Mouse (Mus musculus) right cerebral cortex, postnatal 25 days (tissue): Measurements from ENCODE around the gene Trim69.

Experiments
- DNase-seq: peaks from one replicate; pipeline ENCODE4 v3.0.0; 2022

Trim69 gene

GRCm38 (mm10) chr2:122153681-122154365, 6.7 kb upstream of the Trim69 start:
- no peak for DNase-seq

GRCm38 (mm10) chr2:122154479-122154878, 6.0 kb upstream of the Trim69 start:
- DNase-seq: no peak

DNA sequence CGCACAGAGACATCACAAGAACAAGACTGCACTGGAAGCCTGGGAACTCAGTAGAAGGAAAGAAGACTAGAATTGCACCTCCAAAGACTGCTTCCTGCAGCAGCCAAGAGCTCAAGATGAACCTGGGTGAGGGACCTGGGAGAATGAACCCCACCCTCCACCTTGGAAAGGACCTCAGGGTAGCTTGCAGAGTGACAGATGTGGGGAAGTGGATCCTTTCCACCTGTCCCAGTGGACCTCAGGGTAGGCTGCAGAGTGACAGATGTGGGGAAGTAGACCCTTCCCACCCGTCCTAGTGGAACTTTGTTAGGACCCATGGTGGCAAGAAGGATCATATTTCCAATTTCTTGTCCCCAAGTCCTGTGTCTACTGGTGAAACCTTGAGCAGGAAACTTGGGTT, 5.2 kb upstream of the Trim69 start:
- DNase-seq: no peak

GRCm38 (mm10) chr2:122156051-122156700, 4.3 kb upstream of the Trim69 start:
- no peak for DNase-seq

DNA sequence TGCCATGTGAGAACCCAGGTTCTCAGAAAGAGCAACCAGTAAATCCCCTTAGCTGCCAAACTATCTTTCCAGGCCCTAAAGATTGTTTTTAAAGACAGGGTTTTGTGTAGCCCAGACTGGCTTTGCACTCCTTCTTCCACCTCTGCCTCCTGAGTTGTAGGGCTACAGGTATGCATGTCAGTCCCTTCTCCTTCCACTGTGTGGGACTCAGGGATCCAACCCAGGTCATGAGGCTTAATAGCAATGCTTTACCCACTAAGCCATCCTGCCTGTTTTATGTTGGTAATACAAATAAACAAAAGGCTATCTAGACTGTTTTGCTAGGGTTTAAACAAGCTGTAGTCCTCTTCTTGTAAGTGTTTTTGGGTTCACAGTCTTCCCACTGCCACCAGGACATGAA, 2.9 kb upstream of the Trim69 start:
- no peak for DNase-seq

GRCm38 (mm10) chr2:122158362-122158802, 2.1 kb upstream of the Trim69 start:
- no peak for DNase-seq

DNA sequence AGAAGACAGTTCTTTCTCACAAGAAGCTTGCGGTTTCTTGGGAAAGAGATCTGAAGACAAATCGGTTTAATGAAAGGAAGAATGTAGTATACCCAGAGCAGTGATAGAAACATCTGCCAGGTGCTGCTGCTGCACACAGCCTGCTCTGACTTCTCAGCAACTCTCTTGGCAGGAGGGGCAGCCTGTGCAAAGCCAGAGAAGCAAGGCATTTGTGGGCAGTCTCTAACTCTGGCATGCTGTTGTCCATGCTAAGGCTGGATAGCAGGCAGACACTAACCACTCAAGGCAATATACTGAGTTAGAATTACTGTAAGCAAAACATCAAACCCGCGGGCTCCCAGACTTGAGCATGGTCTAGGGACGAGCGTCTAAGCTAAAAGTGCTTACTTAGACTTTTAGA, 833 bp upstream of the Trim69 start:
- DNase-seq: no peak

- no peak for DNase-seq
These were observed 1.0 kb downstream of the Trim69 start for GRCm38 (mm10) chr2:122161542-122161941.

- DNase-seq: no peak
These were observed 2.0 kb downstream of the Trim69 start for GRCm38 (mm10) chr2:122162529-122162928.

- peak; percentile 16 for DNase-seq
These were observed 3.1 kb downstream of the Trim69 start for GRCm38 (mm10) chr2:122163430-122164195.

DNA sequence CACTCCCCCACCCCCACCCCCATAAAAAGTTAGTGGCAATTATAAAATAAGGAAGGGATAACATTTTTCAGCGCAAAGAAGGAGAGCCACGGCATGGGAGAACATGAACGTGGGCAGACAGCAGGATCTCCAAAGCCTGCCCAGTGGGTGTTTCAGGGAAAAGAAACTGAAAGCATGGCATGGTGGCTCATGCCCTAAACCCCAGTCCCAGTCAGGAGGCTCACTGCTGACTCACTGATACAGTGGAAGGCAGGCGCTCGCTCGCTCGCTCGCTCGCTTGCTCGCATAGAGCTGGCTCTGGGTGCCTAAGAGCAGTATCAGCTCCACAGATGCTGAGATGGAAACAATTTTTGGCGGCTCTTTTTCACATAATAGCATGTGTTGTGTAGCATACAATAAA, 3.8 kb downstream of the Trim69 start:
- DNase-seq: peak; percentile 9

DNA sequence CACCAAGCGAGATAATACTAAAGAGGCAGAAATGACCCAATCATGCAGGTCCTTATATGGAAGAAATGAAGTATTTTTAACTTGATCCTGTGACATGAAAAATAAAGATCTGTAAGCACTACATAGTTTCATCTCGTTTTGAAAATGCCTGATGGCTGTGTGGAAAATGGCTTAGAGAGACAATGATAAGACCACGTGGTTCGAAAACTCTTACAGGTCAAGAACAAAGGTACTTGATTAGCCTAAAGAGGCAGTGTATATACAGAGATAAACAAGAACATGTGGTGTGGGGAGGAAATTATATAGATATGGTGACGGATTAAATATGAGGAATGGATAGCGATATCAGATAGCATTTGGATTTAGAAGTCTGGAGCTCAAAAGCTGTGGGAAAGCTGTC, 10.8 kb downstream of the Trim69 start:
- DNase-seq: no peak

DNA sequence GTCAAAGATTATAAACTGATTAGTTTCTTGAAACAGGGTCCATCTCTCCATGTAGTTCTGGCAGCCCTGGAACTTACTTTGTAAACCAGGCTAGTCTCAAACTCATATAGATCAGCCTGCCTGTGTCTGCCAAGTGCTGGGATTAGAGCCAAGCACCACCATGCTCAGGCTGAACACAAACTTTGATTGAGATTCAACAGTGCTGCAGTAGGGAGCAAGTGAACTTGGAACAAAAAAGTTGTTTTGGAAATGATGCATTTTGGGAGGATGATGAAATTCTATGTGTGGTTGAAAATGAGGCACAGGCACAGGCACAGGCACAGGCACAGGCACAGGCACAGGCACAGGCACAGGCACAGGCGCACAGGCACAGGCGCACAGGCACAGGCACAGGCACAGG, 11.7 kb downstream of the Trim69 start:
- DNase-seq: no peak

DNA sequence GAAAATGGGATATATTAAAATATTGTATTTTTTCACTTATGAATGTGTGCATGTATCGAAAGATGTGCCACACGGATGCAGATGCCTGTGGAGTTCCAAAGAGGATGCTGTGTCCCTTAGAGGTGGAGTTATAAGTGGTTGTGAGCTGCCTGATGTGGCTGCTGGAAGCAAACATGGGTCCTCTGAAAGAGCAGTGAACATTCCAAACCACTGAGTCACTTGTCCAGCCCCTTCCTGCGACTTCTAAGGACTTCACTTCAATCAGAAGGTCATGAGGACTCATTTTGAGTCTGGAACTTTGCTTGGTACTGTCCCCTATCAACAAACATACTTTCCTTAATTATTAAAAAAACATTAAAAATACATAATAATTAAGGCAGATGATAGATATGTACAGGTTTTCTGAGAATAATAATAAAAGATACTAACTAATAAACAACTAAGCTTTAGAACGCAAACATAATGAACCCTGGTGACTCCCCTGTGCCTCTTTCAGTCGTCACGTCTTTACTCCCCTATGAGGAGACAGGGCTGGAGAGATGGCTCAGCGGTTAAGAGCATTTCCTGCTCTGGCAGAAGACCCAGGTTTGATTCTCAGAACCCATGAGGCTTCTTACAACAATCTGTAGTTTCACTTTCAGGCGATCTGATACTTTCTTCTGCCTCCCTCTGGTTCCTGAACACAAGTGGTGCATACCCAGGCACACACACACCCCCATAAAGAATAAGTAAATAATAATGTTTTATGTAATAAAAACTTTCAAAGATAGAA, 19.7 kb downstream of the Trim69 start:
- DNase-seq: no peak

DNA sequence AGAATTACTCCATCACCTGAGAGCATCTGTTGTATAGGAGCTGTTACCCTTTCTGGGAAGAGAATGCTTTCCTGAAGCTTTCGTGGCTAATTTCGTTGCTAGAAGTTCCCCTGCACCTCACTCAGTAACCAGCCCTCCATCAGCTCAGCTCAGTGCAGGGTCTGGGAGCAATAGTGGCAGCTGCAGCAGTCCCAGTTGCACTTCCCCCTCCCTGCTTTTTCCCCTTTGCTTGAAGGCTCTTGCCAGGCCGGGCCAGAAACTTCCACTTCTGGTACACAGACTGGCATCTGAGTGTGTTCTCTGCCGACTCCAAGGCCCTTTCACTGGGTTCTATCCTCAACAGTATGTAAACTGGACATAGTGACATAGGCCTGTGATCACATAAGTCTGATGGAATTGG, 24.6 kb downstream of the Trim69 start:
- DNase-seq: no peak

DNA sequence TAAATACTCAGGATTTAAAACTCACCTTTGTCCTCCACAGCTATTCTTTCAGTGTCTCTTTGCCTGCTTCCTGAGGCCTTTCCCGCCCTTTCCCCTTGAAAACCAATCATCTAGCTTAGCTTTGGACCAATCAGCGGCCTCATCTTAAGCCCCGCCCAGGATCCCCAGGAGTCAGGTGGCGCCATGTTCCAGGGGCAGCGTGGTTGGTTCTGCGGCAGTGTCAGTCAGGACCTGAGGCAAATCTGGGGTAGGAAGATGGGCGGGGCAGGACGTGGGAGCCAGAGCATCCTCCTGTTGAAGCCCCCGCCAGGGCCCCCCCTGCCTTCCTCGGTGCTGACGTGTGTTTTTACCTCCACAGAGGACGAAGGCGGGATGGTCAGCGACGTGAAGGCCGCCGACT, 25.6 kb downstream of the Trim69 start, which contains the start of the genes Patl2 and Terb2:
TSS of gene Patl2 (minus strand) at position 84 of the 400 bp plus-strand sequence.
TSS of gene Terb2 (plus strand) at position 167 of the 400 bp plus-strand sequence.
- DNase-seq: no peak

DNA sequence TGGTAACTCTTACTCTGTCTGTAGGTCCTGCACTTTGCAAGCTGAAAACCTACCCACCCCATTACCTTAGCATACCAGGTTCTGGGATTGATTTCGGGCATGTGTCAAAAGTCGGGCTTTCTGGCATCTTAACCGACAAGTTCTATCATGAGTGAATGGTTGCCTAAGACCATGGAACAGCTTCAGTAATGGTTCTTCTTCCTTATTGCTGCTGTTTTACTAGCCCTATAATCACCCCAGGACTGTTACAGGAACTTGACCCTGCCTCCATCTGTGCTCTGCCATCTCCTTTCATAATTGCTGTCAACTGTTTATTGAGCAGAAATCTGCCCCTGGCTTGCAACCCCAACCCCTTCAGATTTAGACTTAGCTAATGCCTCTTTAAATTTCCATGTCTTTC, 26.3 kb downstream of the Trim69 start:
- no peak for DNase-seq

DNA sequence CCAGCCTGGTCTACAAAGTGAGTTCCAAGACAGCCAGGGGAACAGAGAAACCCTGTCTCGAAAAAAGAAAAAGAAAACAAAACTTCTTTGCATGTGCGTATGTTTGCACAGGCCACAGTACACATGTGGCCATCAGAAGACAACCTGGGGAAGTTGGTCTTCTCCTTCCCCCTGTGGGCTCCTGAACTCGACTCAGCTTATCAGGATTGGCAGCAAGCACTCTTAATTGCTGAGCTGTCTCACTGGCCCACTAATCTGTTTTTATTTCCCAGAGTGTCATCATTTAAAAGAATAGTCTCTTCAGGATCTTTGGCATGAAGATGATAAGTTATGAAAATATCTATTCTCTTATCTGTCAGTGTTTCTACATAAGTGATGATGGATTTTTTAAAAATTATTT, 31.3 kb downstream of the Trim69 start:
- DNase-seq: no peak

- DNase-seq: peak; percentile 6
These were observed 34.0 kb downstream of the Trim69 start for GRCm38 (mm10) chr2:122194509-122194929.

DNA sequence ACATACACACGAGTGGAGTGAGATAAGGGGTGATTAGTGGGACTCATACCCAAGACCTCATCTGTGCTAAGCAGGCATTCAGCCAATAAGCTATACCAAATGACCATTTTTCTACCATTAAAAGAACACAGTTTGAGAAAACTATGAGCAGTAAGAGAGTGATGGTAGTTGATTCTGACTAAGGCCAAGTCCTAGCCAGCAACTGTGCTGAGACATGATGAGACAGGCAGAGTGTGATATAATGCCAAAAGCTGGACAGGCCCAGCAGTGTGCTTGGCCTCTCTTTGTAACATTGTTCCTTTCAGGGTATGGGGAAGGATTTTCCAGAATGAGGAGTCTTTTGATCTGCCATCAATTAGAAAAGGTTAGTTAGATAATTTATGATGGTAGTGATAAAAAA, 41.0 kb downstream of the Trim69 start:
- DNase-seq: no peak

- DNase-seq: no peak
These were observed 46.1 kb downstream of the Trim69 start for GRCm38 (mm10) chr2:122206440-122207107.

GRCm38 (mm10) chr2:122210534-122211228, 50.2 kb downstream of the Trim69 start:
- no peak for DNase-seq
